Mouse (Mus musculus): ENCODE data around the gene Gm17416. TPM values are rescaled to one million over a fixed set of nuclear protein-coding genes. Genes with fewer than 3 reads are reported as not detected.

The Gm17416 gene
- polyA plus RNA-seq, 1 experiment from 2014 or later: not detected

DNA sequence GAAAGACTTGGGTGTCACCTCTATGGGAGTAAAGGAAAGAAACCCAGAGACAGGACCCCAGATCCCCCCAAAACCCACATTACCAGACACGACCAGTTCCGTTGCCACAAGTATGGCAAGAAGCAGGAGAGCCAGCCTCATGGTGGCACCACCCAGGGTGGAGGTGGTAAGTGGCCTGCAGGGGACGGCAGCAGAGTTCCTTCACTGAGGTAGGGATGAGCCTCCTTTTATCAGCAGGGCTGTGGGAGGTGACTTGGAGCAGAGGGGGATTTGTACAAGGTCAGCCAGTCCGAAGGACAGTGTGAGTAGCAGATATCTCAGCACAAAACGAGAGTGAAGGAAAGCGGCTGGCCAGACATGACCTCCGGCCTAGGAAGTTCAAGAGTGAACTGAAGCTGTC, 11.0 kb downstream of the Gm17416 start, which contains the start of gene Defb19:
Gene Defb19 (minus strand): TSS at position 206 of the 400 bp plus-strand sequence.
- Histone ChIP-seq H3K27ac (no peak within 1 kb of the TSS), H3K4me1 (peaks cover 8% of the 10 kb centered on the region), H3K36me3 (no peaks in the 10 kb centered on the region), H3K27me3 (ENCODE audit: low read depth, poor library complexity, severe bottlenecking) (no peaks in the 10 kb centered on the region), H3K4me3 (no peak within 1 kb of the TSS), H3K9me3 (replicated peaks) (no peaks in the 10 kb centered on the region)
- 68% methylated on average over 7 of the region's 7 CpGs for WGBS
- no peak for DNase-seq (ENCODE audit: low spot score)

DNA sequence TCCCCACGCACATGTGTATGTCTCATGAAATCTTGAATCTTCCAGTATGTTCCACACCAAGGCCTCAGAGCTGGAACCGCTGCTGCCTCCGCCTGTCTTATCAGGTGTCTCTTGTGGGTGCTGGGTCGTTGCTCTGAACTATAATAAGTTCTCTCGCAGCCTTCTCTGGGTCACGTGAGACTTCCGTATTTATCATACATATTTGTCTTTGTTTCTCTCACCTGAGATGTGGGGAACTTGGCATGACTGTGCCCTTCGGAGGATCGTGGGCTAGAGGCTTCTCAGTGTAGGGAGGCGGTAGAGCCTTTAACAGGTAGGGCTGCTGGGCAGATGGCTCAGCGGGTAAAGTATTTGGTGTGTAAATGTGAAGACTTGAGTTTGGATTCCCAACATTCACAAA, 11.5 kb downstream of the Gm17416 start:
- WGBS: 93% methylated on average over 11 of the region's 11 CpGs
- DNase-seq (ENCODE audit: low spot score): no peak
- Histone ChIP-seq H3K27ac (no peak overlapping the region), H3K27me3 (ENCODE audit: low read depth, poor library complexity, severe bottlenecking) (no peaks in the 10 kb centered on the region), H3K36me3 (no peaks in the 10 kb centered on the region), H3K4me3 (no peak overlapping the region), H3K4me1 (peaks cover 8% of the 10 kb centered on the region), H3K9me3 (replicated peaks) (no peaks in the 10 kb centered on the region)

DNA sequence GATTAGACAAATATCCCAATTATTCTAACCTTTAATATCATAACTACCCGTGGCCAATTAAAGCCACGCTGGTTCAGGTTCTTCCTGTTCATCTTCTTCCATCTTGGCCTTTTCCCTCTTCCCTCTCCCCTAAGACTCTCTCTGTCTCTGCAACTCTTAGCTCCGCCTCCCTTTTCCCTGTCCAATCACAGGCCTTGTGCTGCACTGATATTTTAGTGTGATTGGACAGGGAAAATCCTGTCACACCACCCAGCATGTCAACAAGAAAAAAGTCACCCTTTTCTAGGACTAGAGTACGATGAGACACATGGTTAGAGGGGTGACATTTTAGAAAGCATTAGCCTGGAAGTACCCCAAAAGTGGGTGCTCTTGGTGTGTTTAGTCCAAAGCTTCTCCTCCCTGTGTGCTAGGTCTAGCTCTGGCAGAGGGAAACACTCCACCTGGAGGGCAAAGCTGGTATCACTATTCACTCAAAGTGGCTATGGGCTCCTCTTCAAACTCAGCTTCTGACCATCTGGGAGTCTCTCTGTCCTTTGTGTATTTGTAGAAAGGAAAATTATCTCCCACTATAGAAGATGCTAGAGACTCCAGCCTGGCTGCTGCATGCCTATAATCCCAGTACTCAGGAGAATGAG, 17.9 kb downstream of the Gm17416 start:
- H3K9me3 ChIP-seq (replicated peaks): no peaks in the 10 kb centered on the region
- no peaks in the 10 kb centered on the region for H3K27me3 ChIP-seq (ENCODE audit: low read depth, poor library complexity, severe bottlenecking)
- no peak for DNase-seq (ENCODE audit: low spot score)
- no peak overlapping the region for H3K27ac ChIP-seq
- H3K4me1 ChIP-seq: no peaks in the 10 kb centered on the region
- no peak overlapping the region for H3K4me3 ChIP-seq
- 74% methylated on average over 4 of the region's 4 CpGs for WGBS
- no peaks in the 10 kb centered on the region for H3K36me3 ChIP-seq

DNA sequence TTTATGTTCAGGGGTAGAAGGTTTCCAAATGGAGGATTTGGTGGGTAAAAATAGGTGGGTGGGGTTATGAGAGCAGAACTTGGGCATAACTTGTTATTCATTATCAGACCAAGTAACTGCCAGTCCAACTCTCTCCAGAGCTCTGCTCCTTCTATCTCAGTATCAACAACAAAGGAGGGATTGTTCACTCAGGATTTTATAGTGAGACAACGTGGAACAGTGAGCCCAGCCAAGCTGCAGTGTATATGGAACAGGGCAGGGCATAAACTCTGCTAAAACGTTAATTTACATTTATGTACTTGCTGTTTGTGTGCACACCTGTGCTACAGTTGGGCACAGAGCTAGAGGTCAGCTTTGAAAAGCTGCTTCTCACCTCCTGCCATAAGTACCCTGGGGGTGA, 19.3 kb downstream of the Gm17416 start:
- Histone ChIP-seq H3K9me3 (replicated peaks) (no peaks in the 10 kb centered on the region), H3K4me3 (no peak overlapping the region), H3K36me3 (no peaks in the 10 kb centered on the region), H3K27ac (no peak overlapping the region), H3K27me3 (ENCODE audit: low read depth, poor library complexity, severe bottlenecking) (no peaks in the 10 kb centered on the region), H3K4me1 (no peaks in the 10 kb centered on the region)
- WGBS: 61% methylated on average over 2 of the region's 2 CpGs
- DNase-seq (ENCODE audit: low spot score): no peak

DNA sequence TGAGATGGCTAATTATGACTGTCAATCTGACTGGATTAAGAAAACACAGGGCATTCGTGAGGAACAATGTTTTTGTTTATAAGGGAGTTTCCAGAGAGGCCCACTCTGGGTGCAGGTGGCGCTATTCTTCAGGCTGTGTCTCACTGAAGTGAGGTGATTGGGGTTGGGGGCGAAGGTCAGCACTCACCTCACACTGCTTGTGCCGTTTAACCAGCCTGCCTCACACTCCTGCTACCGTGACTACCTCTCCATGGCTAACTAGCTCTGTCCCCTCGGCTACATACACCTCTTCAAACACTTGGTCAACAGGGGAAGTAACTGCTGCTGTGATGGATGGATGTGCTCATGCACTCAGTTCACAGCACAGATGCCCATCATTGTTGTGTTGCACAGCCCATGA, 19.9 kb downstream of the Gm17416 start:
- no peaks in the 10 kb centered on the region for H3K27me3 ChIP-seq (ENCODE audit: low read depth, poor library complexity, severe bottlenecking)
- H3K4me1 ChIP-seq: no peaks in the 10 kb centered on the region
- H3K4me3 ChIP-seq: no peak overlapping the region
- H3K36me3 ChIP-seq: no peaks in the 10 kb centered on the region
- DNase-seq (ENCODE audit: low spot score): no peak
- WGBS: 49% methylated on average over 6 of the region's 6 CpGs
- H3K9me3 ChIP-seq (replicated peaks): no peaks in the 10 kb centered on the region
- no peak overlapping the region for H3K27ac ChIP-seq

DNA sequence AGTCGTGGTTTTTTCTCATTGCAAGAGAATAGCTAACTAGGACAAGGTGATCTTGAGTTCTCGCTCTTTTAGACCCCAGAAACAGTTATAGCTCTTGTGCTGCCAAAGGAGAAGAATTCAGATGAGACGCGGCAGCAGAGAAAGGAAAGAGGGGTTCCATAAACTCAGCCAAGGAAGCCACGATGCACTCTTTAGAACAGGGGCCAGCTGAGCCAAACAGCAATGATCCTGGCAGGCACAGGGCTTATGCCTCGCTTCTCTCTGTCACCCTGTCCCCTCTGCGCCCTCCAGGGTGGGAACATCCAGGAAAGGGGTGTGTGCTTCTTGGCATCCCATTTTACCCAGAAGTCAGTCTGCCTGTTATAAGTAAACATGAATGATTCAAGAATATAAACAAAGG, 30.2 kb downstream of the Gm17416 start, which contains the start of gene Defb45:
Gene Defb45 (minus strand): TSS at position 101 of the 400 bp plus-strand sequence.
- H3K9me3 ChIP-seq (replicated peaks): no peaks in the 10 kb centered on the region
- H3K4me3 ChIP-seq: no peak within 1 kb of the TSS
- H3K36me3 ChIP-seq: no peaks in the 10 kb centered on the region
- no peak for DNase-seq (ENCODE audit: low spot score)
- WGBS: 64% methylated on average over 7 of the region's 7 CpGs
- no peaks in the 10 kb centered on the region for H3K27me3 ChIP-seq (ENCODE audit: low read depth, poor library complexity, severe bottlenecking)
- no peak within 1 kb of the TSS for H3K27ac ChIP-seq
- H3K4me1 ChIP-seq: no peaks in the 10 kb centered on the region

DNA sequence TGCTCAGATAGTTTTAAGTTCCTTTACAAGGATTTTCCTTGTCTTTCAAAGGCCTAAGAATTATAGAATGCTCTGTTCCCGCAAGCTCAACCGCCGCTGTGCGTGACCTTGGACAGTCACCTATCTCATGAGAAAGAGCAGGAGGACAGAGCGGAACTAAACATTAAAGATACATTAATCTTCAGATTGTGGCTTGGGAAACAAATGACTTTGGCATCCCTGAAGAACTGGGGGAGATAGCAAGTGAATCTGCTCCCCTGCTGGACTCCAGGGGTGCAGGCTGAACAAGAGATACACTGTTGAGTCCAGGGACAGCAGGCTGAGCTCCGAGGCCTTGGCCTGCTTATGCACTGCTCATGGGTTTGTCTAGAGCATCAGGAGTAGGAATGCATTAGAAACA, 30.9 kb downstream of the Gm17416 start:
- H3K9me3 ChIP-seq (replicated peaks): no peaks in the 10 kb centered on the region
- no peak for DNase-seq (ENCODE audit: low spot score)
- no peaks in the 10 kb centered on the region for H3K36me3 ChIP-seq
- no peaks in the 10 kb centered on the region for H3K27me3 ChIP-seq (ENCODE audit: low read depth, poor library complexity, severe bottlenecking)
- H3K4me1 ChIP-seq: no peaks in the 10 kb centered on the region
- no peak overlapping the region for H3K27ac ChIP-seq
- no peak overlapping the region for H3K4me3 ChIP-seq
- WGBS: 92% methylated on average over 6 of the region's 6 CpGs

GRCm38 (mm10) chr2:152601275-152601960, 32.3 kb downstream of the Gm17416 start:
- no peak for DNase-seq (ENCODE audit: low spot score)
- no peak overlapping the region for H3K27ac ChIP-seq
- 78% methylated on average over 4 of the region's 4 CpGs for WGBS
- H3K36me3 ChIP-seq: no peaks in the 10 kb centered on the region
- H3K27me3 ChIP-seq (ENCODE audit: low read depth, poor library complexity, severe bottlenecking): no peaks in the 10 kb centered on the region
- no peaks in the 10 kb centered on the region for H3K4me1 ChIP-seq
- H3K9me3 ChIP-seq (replicated peaks): no peaks in the 10 kb centered on the region
- no peak overlapping the region for H3K4me3 ChIP-seq

DNA sequence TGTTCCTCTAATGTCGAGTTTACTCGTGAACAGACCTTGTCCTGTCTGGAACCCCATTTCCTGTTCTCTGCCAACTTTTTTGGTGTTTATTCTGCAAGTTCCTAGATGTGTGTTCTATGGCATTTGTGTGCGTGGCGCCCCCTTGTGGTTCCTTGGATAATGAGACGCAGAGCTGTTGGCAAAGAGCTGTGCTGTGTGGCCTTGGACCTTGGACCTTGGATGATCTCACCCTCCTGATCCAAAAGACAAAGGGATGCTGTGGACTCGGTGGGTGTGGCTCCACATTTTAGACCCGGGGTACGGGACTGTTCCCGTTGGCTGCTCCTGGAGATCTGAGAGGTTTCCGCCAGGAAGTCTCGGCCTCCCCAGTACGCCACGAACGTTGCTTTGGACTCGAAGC, 34.9 kb downstream of the Gm17416 start, which contains the start of gene Defb36:
Gene Defb36 (plus strand): TSS at position 271 of the 400 bp plus-strand sequence.
- no peaks in the 10 kb centered on the region for H3K36me3 ChIP-seq
- peaks cover 5% of the 10 kb centered on the region; the same call in 1 of the 2 replicates for H3K4me1 ChIP-seq
- no peaks in the 10 kb centered on the region for H3K27me3 ChIP-seq (ENCODE audit: low read depth, poor library complexity, severe bottlenecking)
- 85% methylated on average over 15 of the region's 15 CpGs for WGBS
- no peak within 1 kb of the TSS for H3K27ac ChIP-seq
- no peak within 1 kb of the TSS for H3K4me3 ChIP-seq
- H3K9me3 ChIP-seq (replicated peaks): no peaks in the 10 kb centered on the region
- no peak for DNase-seq (ENCODE audit: low spot score)

- peaks cover 15% of the 10 kb centered on the region for H3K4me1 ChIP-seq
- H3K9me3 ChIP-seq (replicated peaks): no peaks in the 10 kb centered on the region
- H3K4me3 ChIP-seq: no peak overlapping the region
- no peak for DNase-seq (ENCODE audit: low spot score)
- H3K27ac ChIP-seq: no peak overlapping the region
- no peaks in the 10 kb centered on the region for H3K27me3 ChIP-seq (ENCODE audit: low read depth, poor library complexity, severe bottlenecking)
- WGBS: 52% methylated on average over 6 of the region's 6 CpGs
- no peaks in the 10 kb centered on the region for H3K36me3 ChIP-seq
Observed at GRCm38 (mm10) chr2:152607746-152608145, 38.6 kb downstream of the Gm17416 start.

GRCm38 (mm10) chr2:152608719-152609118, 39.6 kb downstream of the Gm17416 start:
- Histone ChIP-seq H3K4me3 (no peak overlapping the region), H3K4me1 (peaks cover 15% of the 10 kb centered on the region), H3K27ac (no peak overlapping the region), H3K27me3 (ENCODE audit: low read depth, poor library complexity, severe bottlenecking) (no peaks in the 10 kb centered on the region), H3K9me3 (replicated peaks) (no peaks in the 10 kb centered on the region), H3K36me3 (no peaks in the 10 kb centered on the region)
- no peak for DNase-seq (ENCODE audit: low spot score)
- WGBS: 74% methylated on average over 1 of the region's 1 CpGs

DNA sequence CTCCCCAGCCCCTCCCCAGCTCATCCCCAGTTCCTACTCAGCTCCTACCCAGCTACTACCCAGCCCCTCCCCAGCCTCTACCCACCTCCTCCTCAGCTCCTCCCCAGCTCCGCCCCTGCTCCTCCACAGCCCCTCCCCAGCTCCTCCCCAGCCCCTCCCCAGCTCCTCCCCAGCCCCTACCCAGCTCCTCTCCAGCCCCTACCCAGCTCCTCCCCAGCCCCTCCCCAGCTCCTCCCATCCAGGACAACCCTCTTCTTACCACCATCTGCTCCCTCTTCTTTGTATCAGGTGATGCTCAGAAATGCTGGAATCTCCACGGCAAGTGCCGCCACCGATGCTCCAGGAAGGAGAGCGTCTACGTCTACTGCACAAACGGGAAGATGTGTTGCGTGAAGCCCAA, 43.1 kb downstream of the Gm17416 start:
- no peaks in the 10 kb centered on the region for H3K36me3 ChIP-seq
- 0 out of 2 replicates have a peak overlapping the region, but pooled peaks have one; percentile 15 for H3K4me3 ChIP-seq
- no peaks in the 10 kb centered on the region for H3K9me3 ChIP-seq (replicated peaks)
- H3K27ac ChIP-seq: no peak overlapping the region
- no peak for DNase-seq (ENCODE audit: low spot score)
- H3K4me1 ChIP-seq: peaks cover 13% of the 10 kb centered on the region
- H3K27me3 ChIP-seq (ENCODE audit: low read depth, poor library complexity, severe bottlenecking): no peaks in the 10 kb centered on the region
- WGBS: 34% methylated on average over 8 of the region's 8 CpGs

GRCm38 (mm10) chr2:152615563-152615962, 46.4 kb downstream of the Gm17416 start:
- 10% methylated on average over 7 of the region's 7 CpGs for WGBS
- Histone ChIP-seq H3K9me3 (replicated peaks) (no peaks in the 10 kb centered on the region), H3K4me3 (no peak overlapping the region), H3K27ac (no peak overlapping the region), H3K27me3 (ENCODE audit: low read depth, poor library complexity, severe bottlenecking) (no peaks in the 10 kb centered on the region), H3K36me3 (no peaks in the 10 kb centered on the region), H3K4me1 (peaks cover 9% of the 10 kb centered on the region)
- DNase-seq (ENCODE audit: low spot score): peak; percentile 54

Measured in limb, embryonic 10.5 days (tissue).